9 mouse cellular contexts compared by ENCODE assay signal in genomic region chr4:125729305-125730220, GRCm38 (mm10).
DNase-seq lines count a peak whose midpoint lies in the region; ATAC-seq and TF ChIP-seq lines count a peak whose summit lies in the region.
"Had no signal": no experiment of that assay in that cellular context is flagged by ENCODE, and none has a peak within 500 bp of the region (broad histone marks: within the 10 kb centered on the region; RNA-seq: fewer than 3 reads in every experiment).

No protein-coding gene starts in this region.

- no peaks in the 10 kb centered on the region for H3K36me3 ChIP-seq in embryonic facial prominence, embryonic 12.5 days
- H3K36me3 ChIP-seq in limb, embryonic 10.5 days = no peaks in the 10 kb centered on the region

- H3K27ac ChIP-seq in layer of hippocampus, adult 2 months = no peak overlapping the region
- H3K27ac ChIP-seq in embryonic facial prominence, embryonic 12.5 days = no peak overlapping the region
- H3K27ac ChIP-seq in limb, embryonic 10.5 days = no peak overlapping the region

- peak; percentile 25 for TF ChIP-seq CTCF in layer of hippocampus, adult 2 months (conservative IDR thresholded peaks at IDR 0.05)

- H3K27me3 ChIP-seq in embryonic facial prominence, embryonic 12.5 days = peaks cover 53% of the 10 kb centered on the region
- H3K27me3 ChIP-seq in limb, embryonic 10.5 days (ENCODE audit: low read depth, poor library complexity, severe bottlenecking) = peaks cover 95% of the 10 kb centered on the region

- peak overlapping the region; percentile 46 for H3K4me2 ChIP-seq in embryonic facial prominence, embryonic 12.5 days (replicated peaks)

- DNase-seq in layer of hippocampus, adult 2 months (ENCODE audit: low spot score in 2 of 2) = no peak
- no peak for DNase-seq in layer of hippocampus, adult 9-10 months (ENCODE audit: low spot score)
- peak; percentile 49 for DNase-seq in limb, embryonic 10.5 days (ENCODE audit: low spot score)
- peak; percentile 68 for DNase-seq in retina, embryonic 14.5 days (ENCODE audit: low spot score)
- DNase-seq in lung, postnatal 25 days (ENCODE audit: low spot score) = no peak
- DNase-seq in layer of hippocampus, postnatal 10 days (ENCODE audit: low spot score in 2 of 2) = no peak
- DNase-seq in adipocyte (ENCODE audit: low spot score) = no peak
- DNase-seq: kidney, adult 8-10 months had no signal

- peak overlapping the region; percentile 1; the same call in 1 of the 2 replicates for H3K4me3 ChIP-seq in layer of hippocampus, adult 2 months
- peak overlapping the region; percentile 24 for H3K4me3 ChIP-seq in embryonic facial prominence, embryonic 12.5 days
- H3K4me3 ChIP-seq in limb, embryonic 10.5 days = peak overlapping the region; percentile 19

- WGBS in embryonic facial prominence, embryonic 12.5 days = 4% methylated on average over 38 of the region's 38 CpGs
- 5% methylated on average over 38 of the region's 38 CpGs for WGBS in limb, embryonic 10.5 days

- no peak overlapping the region for H3K9ac ChIP-seq in embryonic facial prominence, embryonic 12.5 days

- no peaks in the 10 kb centered on the region for H3K9me3 ChIP-seq in embryonic facial prominence, embryonic 12.5 days
- no peaks in the 10 kb centered on the region for H3K9me3 ChIP-seq in limb, embryonic 10.5 days (replicated peaks)

- ATAC-seq in embryonic facial prominence, embryonic 12.5 days (ENCODE audit: insufficient number of reproducible peaks, insufficient read depth, low FRiP score, low TSS enrichment) = peak; percentile 47; the same call in 1 of the 2 replicates

- H3K4me1 ChIP-seq in embryonic facial prominence, embryonic 12.5 days = peaks cover 35% of the 10 kb centered on the region
- H3K4me1 ChIP-seq in limb, embryonic 10.5 days = peaks cover 49% of the 10 kb centered on the region

Comparison
In these comparisons a context has a peak if more than half of its experiments do, and no peak if none do; other contexts are left out.
1. DNase-seq: peak in limb, embryonic 10.5 days (single experiment) and retina, embryonic 14.5 days (single experiment); none in layer of hippocampus, adult 2 months (0 of 2), layer of hippocampus, adult 9-10 months (single experiment), lung, postnatal 25 days (single experiment), layer of hippocampus, postnatal 10 days (0 of 2) and adipocyte (single experiment).
2. Peak in every context shown above with its lines, with median percentiles within 50 percentile points of each other: H3K4me3 ChIP-seq.